Mouse (Mus musculus) forebrain, embryonic 16.5 days (tissue): ENCODE results near the gene Nr6a1. TPM values are rescaled to one million over a fixed set of nuclear protein-coding genes. Genes with fewer than 3 reads are reported as not detected.
A peak's percentile ranks its signal among the peaks of the same experiment; 100 is the strongest.

ENCODE experiments used
- ATAC-seq: fragments of 200-750 bp; cut with Nextera tagmentation; 2 replicates; pipeline ENCODE4 v1.8.0; 2017; ENCODE audit warnings: mild to moderate bottlenecking, moderate library complexity
- H3K27ac ChIP-seq: fragments of 300-500 bp; sonication (generic); 2 replicates; pipeline ENCODE4 v1.5.1; 2014; ENCODE audit warnings: low read length, control low read depth
- H3K27me3 ChIP-seq: fragments of 300-500 bp; sonication (generic); replicated peaks from 2 replicates; pipeline ENCODE4 v1.6.1; 2014; ENCODE audit warnings: low read length; ENCODE audit not compliant: control insufficient read depth, insufficient read depth
- H3K36me3 ChIP-seq: fragments of 300-500 bp; sonication (generic); 2 replicates; pipeline ENCODE4 v1.6.1; 2014; ENCODE audit not compliant: control insufficient read depth, insufficient read depth
- H3K4me1 ChIP-seq: fragments of 300-500 bp; sonication (generic); replicated peaks from 2 replicates; pipeline ENCODE4 v1.6.1; 2014; ENCODE audit warnings: low read length; ENCODE audit not compliant: control insufficient read depth, insufficient read depth
- H3K4me2 ChIP-seq: fragments of 300-500 bp; sonication (generic); 2 replicates; pipeline ENCODE4 v1.6.1; 2014; ENCODE audit warnings: mild to moderate bottlenecking, low read length, control low read depth
- H3K4me3 ChIP-seq: fragments of 300-500 bp; sonication (generic); replicated peaks from 2 replicates; pipeline ENCODE4 v1.5.1; 2014; ENCODE audit warnings: mild to moderate bottlenecking, low read length, control low read depth
- H3K9ac ChIP-seq: fragments of 300-500 bp; sonication (generic); replicated peaks from 2 replicates; pipeline ENCODE4 v1.6.1; 2014; ENCODE audit warnings: low read depth, low read length, control low read depth
- H3K9me3 ChIP-seq: fragments of 300-500 bp; sonication (generic); 2 replicates; pipeline ENCODE4 v1.6.1; 2016; ENCODE audit warnings: low read length; ENCODE audit not compliant: control insufficient read depth
- WGBS: fragments of 180-500 bp; shearing (Covaris S2); extraction: QIAGEN DNeasy Blood & Tissue Kit; methylation state at CpG from one replicate; pipeline ENCODE4 v1.1.7; 2014; 5-methylcytosine and 5-hydroxymethylcytosine counted together
- polyA plus RNA-seq: library from polyadenylated mRNA; unstranded; fragments of >200 nt; fragmentation: Nextera tagmentation; extraction: Ambion mirVana; gene quantifications from 2 replicates; pipeline ENCODE4 v1.2.1, GENCODE M21; 2015

The Nr6a1 gene
- polyA plus RNA-seq, 1 experiment from 2014 or later: 1.1 TPM

DNA sequence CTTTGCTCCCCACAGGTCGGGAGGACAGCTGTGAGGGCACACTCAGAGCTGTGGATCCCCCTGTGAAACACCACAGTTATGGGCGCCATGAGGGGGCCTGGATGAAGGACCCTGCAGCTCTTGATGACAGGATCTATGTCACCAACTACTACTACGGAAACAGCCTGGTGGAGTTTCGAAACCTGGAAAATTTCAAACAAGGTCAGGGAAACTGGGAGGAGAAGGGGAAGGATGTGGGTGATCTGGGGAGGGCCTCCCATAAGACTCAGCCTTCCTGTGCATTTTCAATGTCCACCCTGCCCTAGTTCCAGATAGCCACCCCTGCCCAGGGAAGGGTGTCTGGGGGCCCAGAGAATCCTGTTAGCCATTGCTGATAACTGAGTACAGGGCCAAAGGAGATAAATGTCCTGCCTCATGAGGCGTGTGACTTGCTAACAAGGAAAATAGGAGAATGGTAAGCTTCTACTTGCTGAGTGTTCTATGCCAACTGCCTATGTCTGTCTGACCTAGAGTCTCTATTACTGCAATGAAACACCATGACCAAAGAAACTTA is 30.3 kb upstream of the Nr6a1 start:
- Histone ChIP-seq H3K36me3 (no peaks in the 10 kb centered on the region), H3K4me1 (no peaks in the 10 kb centered on the region), H3K4me2 (no peak overlapping the region), H3K27ac (no peak overlapping the region), H3K9ac (no peak overlapping the region), H3K4me3 (no peak overlapping the region), H3K9me3 (no peaks in the 10 kb centered on the region), H3K27me3 (no peaks in the 10 kb centered on the region)
- 87% methylated on average over 5 of the region's 5 CpGs for WGBS
- ATAC-seq: no peak

DNA sequence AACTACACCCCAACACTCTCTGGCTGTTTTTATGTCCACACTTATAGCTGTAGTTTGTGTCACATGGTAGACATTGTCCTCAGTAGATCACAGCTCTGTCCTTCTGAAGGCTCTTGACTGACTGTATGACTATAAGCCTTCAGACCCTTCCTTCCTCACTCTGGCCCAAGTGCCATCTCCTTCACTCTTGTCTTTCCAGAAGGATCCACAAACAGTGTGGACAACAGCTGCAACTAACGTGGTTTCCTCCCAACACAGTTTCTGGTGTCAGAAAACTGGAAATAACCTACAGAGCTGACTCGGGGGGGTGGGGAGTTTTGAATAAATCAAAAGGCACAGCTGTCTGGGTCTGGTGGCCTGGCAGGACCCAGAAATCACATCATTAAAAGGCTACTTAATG is 28.6 kb upstream of the Nr6a1 start:
- no peaks in the 10 kb centered on the region for H3K36me3 ChIP-seq
- H3K4me2 ChIP-seq: no peak overlapping the region
- no peak overlapping the region for H3K9ac ChIP-seq
- no peaks in the 10 kb centered on the region for H3K27me3 ChIP-seq
- H3K27ac ChIP-seq: no peak overlapping the region
- no peak overlapping the region for H3K4me3 ChIP-seq
- peaks cover 2% of the 10 kb centered on the region for H3K4me1 ChIP-seq
- ATAC-seq: no peak
- WGBS: 79% methylated on average over 2 of the region's 2 CpGs
- no peaks in the 10 kb centered on the region for H3K9me3 ChIP-seq

DNA sequence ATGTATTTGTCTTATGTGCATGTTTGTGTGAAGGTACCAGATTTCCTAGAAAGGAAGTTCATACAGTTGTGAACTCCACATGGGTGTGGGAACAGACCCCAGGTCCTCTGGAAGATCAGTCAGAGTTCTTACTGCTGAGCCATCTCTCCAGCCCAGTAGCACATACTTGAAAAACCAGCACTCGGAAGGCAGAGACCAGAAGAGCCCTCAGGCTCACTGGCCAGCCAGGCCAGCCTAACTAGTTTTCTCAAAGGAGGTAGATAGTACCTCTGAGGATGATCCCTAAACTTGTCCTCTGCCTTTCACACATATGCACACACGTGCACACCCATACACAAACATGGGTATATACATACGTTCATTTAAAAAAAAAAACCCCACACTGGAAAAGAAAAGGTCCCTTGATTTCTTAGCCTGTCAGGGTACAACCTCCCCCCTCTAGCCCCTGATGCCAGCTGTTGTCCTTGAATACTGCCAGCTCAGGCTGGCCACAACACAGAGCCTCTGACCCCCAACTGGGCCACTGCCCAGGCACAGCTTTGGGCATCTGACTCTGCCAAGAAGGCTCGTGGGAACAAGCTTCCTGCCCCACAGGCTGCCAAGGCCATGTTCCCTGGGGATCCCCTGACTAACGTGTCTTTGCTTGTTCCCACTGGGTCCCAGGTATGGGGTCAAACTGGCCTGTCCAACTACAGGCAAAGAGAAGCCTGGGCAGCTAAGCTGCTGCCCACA is 25.8 kb upstream of the Nr6a1 start:
- no peak overlapping the region for H3K4me3 ChIP-seq

GRCm38 (mm10) chr2:38950281-38950719 is 22.8 kb upstream of the Nr6a1 start:
- Histone ChIP-seq H3K4me3 (no peak overlapping the region), H3K36me3 (no peaks in the 10 kb centered on the region), H3K27me3 (no peaks in the 10 kb centered on the region), H3K9ac (peak overlapping the region; percentile 45; the same call in 1 of the 2 replicates), H3K9me3 (no peaks in the 10 kb centered on the region), H3K4me1 (peaks cover 14% of the 10 kb centered on the region), H3K4me2 (0 out of 2 replicates have a peak overlapping the region, but pooled peaks have one; percentile 28), H3K27ac (no peak overlapping the region)
- WGBS: 17% methylated on average over 7 of the region's 7 CpGs
- peak; percentile 94 for ATAC-seq

More for the DNA sequence above, 25.8 kb upstream of the Nr6a1 start:
- 73% methylated on average over 5 of the region's 5 CpGs for WGBS
- H3K27me3 ChIP-seq: no peaks in the 10 kb centered on the region
- no peaks in the 10 kb centered on the region for H3K9me3 ChIP-seq
- H3K4me2 ChIP-seq: no peak overlapping the region
- H3K4me1 ChIP-seq: peaks cover 14% of the 10 kb centered on the region
- no peaks in the 10 kb centered on the region for H3K36me3 ChIP-seq
- no peak overlapping the region for H3K27ac ChIP-seq
- ATAC-seq: no peak
- H3K9ac ChIP-seq: no peak overlapping the region

- ATAC-seq: no peak
- Histone ChIP-seq H3K36me3 (no peaks in the 10 kb centered on the region), H3K4me3 (no peak overlapping the region), H3K4me1 (peaks cover 14% of the 10 kb centered on the region), H3K27me3 (no peaks in the 10 kb centered on the region), H3K4me2 (no peak overlapping the region), H3K27ac (no peak overlapping the region), H3K9ac (no peak overlapping the region), H3K9me3 (no peaks in the 10 kb centered on the region)
- WGBS: 84% methylated on average over 7 of the region's 7 CpGs
These were observed 20.1 kb upstream of the Nr6a1 start for GRCm38 (mm10) chr2:38947566-38947965.

- Histone ChIP-seq H3K9me3 (no peaks in the 10 kb centered on the region), H3K9ac (no peak overlapping the region), H3K36me3 (no peaks in the 10 kb centered on the region), H3K27me3 (no peaks in the 10 kb centered on the region), H3K4me3 (no peak overlapping the region), H3K4me1 (no peaks in the 10 kb centered on the region), H3K4me2 (no peak overlapping the region), H3K27ac (no peak overlapping the region)
- no peak for ATAC-seq
- WGBS: 67% methylated on average over 3 of the region's 3 CpGs
These were observed 17.1 kb upstream of the Nr6a1 start for GRCm38 (mm10) chr2:38944460-38945161.

GRCm38 (mm10) chr2:38943977-38944376 is 16.5 kb upstream of the Nr6a1 start:
- H3K4me1 ChIP-seq: no peaks in the 10 kb centered on the region

GRCm38 (mm10) chr2:38943161-38943560 is 15.7 kb upstream of the Nr6a1 start:
- no peaks in the 10 kb centered on the region for H3K36me3 ChIP-seq
- no peaks in the 10 kb centered on the region for H3K27me3 ChIP-seq
- no peak overlapping the region for H3K4me3 ChIP-seq
- no peaks in the 10 kb centered on the region for H3K9me3 ChIP-seq
- WGBS: 85% methylated on average over 5 of the region's 5 CpGs
- no peak overlapping the region for H3K27ac ChIP-seq
- ATAC-seq: no peak
- H3K4me2 ChIP-seq: no peak overlapping the region
- no peak overlapping the region for H3K9ac ChIP-seq
- no peaks in the 10 kb centered on the region for H3K4me1 ChIP-seq

More at GRCm38 (mm10) chr2:38943977-38944376, 16.5 kb upstream of the Nr6a1 start:
- Histone ChIP-seq H3K27ac (no peak overlapping the region), H3K27me3 (no peaks in the 10 kb centered on the region), H3K4me2 (no peak overlapping the region), H3K9ac (no peak overlapping the region), H3K9me3 (no peaks in the 10 kb centered on the region), H3K36me3 (no peaks in the 10 kb centered on the region), H3K4me3 (no peak overlapping the region)
- no peak for ATAC-seq
- WGBS: 44% methylated on average over 2 of the region's 2 CpGs

DNA sequence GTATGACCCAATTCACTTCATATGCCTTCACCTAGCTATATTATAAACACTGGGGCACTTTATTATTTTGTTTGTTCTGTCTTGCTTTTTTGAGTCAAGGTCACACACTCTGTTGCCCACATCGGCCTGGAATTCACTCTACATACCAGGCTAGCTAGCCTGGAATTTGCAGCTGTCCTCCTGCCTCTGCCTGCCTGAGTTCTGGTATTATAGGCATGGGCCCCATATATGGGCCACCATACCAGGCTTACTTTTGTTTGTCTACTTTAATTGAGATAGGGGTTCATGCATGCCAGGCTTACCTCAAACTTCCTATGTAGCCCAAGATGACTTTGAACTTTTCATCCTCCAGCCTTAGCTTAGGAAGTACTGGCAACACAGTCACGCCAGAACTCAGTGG is 14.4 kb upstream of the Nr6a1 start:
- H3K9ac ChIP-seq: no peak overlapping the region
- H3K4me2 ChIP-seq: no peak overlapping the region
- ATAC-seq: no peak
- WGBS: 87% methylated on average over 2 of the region's 2 CpGs
- H3K36me3 ChIP-seq: no peaks in the 10 kb centered on the region
- no peak overlapping the region for H3K27ac ChIP-seq
- H3K4me3 ChIP-seq: no peak overlapping the region
- H3K9me3 ChIP-seq: no peaks in the 10 kb centered on the region
- no peaks in the 10 kb centered on the region for H3K27me3 ChIP-seq
- H3K4me1 ChIP-seq: no peaks in the 10 kb centered on the region
